Mouse (Mus musculus) ovary, adult 18-20 months (tissue): ENCODE results near the gene 1700029P11Rik.
A peak's percentile ranks its signal among the peaks of the same experiment; 100 is the strongest.
"Not testable (repeated sequence)": the region's sequence is repeated elsewhere in the genome, so short reads cannot be mapped to it uniquely, and the experiment has no call there.

Source experiments
- DNase-seq: peaks from one replicate; pipeline ENCODE4 v3.0.0; 2022; ENCODE audit warnings: low spot score, mixed read lengths

1700029P11Rik gene

DNA sequence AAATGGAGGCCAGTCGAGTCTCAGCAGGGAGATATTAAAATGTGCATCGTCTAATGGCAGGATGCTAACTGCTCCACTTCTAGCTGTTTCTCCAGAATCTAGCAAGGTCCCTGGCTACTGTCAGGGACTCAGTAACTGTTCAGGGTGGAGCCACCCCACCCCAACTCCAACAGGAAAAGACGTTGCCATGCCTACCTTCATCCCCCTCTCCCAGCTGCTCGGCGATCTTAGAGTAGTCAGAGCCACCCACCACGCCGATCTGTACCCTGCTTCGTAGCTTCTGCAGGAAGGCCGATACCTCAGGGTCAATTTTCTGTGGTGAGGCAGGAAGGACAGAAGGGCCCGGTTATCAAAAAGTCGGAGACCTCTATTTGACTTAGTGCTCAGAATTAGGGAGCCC, 22.7 kb upstream of the 1700029P11Rik start:
- DNase-seq = no peak

DNA sequence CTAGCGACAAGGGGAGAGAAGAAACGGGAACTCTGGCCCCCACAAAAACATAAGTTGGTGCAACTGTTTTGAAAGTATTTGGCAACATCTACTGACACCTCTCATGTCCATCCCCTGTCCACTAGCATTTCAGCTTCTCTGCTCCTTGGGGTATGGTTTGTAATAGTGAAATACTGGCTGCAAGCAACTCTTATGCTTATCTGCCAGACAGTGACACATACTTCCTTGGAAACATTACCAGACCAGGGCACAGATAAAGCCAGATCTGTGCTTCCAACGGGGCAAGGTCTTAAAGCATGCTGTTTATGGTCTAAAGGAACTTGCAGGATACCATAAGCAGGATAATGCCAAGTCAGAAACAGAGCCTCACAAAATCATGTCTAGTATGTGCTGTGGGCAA, 21.4 kb upstream of the 1700029P11Rik start:
- no peak for DNase-seq

GRCm38 (mm10) chr15:81960171-81961077, 19.9 kb upstream of the 1700029P11Rik start, which contains the start of gene Pmm1:
Gene Pmm1, minus strand, starts transcription at chr15:81960930.
- peak; percentile 96 for DNase-seq

DNA sequence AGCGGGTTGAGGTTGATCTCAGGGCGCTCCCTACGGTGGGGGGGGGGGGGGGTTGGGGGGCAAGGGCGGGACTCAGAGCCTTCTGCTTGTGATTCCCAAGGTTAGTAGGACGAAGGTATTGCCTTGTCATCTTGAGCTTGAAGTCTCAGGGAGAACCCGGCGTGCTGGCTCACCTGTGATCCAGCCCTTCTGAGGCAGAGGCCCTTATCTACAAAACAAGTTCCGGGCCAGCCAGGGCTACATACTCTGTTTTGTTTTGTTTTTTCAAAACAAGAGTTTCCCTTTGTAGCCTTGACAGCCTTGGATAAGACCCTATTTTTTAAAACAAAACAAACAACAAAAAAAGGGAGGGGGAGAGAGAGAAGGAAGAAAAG, 19.3 kb upstream of the 1700029P11Rik start:
- no peak for DNase-seq

DNA sequence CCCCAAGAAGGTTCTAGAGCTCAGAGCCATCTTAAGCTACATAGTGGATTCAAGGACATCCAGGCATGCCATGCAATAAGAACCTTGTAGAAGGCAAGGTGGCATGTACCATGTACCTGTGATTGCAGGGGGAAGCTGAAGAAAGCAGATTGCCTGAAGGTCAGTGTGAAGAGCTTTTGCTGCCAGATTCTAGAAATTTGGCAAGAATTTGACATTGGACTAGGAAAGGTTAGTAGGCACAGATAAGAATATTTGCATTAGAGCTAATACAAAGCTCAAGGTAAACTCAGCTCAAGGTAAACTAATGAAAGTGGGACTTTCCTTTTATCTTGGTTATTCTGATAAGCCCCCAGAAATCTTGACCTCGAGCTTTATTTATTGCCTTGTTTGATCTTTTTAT, 16.1 kb upstream of the 1700029P11Rik start:
- no peak for DNase-seq

DNA sequence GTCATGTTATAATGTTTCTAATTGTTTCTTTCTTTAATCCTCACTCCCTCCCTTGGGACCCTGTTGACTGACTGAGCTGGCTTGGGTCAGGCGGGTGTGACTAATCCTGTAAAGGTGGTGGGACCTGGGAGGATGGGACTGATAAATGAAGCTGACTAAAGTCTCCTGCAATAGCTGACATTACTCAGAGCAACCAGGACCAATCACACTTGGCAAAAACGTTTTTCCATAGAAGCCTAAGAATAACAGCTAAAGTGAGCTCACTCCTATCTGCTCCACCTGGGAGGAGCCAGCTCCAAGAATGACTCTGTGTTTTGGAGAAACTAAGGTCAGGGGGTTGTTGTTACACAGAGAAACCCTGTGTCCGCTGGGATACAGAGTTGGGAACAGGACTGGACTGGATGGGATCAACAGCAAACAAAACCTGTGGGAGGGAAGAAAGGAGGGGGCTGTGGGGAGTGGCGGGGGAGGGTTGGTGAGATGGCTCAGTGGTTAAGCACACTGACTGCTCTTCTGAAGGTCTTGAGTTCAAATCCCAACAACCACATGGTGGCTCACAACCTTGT, 15.3 kb upstream of the 1700029P11Rik start:
- DNase-seq = no peak

DNA sequence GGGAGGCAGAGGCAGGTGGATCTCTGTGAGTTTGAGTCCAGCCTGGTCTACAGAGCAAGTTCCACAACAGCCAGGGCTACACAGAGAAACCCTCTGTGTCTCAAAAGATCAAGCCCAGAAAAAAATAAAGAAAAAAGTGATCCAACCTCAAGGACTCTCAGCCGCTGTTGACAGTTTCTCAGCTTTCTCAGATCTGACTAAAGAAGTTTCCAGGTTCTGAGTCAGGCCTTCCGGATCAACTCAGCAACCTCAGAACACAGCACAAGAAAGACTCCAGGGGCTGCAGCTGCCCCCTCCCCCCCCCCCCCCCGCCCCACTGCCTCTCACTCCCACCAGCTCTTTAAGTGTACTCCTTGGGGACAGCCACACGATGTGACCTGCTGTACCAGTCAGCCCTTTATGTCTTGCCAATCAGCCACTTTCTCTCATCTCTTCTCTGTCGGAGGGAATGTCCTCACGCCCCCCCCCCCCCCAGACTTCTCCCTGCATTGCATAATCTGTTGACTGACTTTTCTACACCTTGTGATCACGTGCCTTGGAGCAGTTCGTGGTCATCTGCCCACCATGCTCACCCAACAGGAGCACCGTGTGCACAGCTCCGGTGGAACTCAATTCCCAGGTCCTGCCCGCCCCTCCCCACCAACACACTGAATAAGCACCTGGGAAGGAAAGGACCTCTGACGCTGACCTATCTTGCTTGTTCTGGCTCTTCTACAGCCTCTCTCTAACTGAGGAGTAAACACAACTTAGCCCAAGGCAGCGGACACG, 14.1 kb upstream of the 1700029P11Rik start:
- DNase-seq = no peak

DNA sequence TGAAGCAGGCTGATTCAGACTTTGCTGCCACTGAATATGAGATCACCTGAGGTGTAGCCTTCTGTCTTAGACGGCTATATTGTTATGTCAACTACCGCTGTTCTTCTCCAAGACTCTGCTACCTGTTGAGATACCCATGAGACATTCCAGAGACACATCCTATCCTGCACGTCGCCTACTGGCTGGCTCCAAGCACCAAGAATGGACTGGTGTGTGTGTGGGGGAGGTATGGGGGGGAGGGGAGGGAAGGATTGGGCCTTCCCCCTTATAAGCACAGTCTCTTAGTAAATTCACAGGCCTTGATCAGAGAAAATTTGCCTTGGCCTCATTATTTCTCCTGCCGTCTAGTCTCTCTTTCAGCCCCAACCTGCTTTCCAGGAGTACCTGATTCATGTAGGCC, 12.5 kb upstream of the 1700029P11Rik start:
- no peak for DNase-seq

DNA sequence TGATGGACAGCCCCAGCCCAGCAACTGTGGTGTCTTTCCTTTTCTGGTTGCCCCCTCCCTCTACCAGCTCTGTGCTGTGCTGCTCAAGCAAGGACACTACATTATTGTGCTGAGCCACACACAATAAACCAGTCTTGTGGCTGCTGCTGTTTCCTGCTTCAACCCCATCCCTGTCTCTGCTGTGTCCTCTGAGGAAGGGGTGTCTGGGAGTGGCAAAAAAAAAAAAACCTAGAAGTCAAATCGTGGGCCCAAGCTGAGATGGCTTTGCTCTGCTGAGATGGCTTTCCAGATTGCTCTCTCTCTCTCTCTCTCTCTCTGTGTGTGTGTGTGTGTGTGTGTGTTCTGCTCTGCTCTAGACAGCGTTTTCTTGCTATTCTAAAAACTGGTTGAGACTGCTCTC, 11.9 kb upstream of the 1700029P11Rik start:
- no peak for DNase-seq

GRCm38 (mm10) chr15:81969173-81969572, 11.2 kb upstream of the 1700029P11Rik start:
- no peak for DNase-seq

GRCm38 (mm10) chr15:81969635-81970034, 10.7 kb upstream of the 1700029P11Rik start:
- not testable (repeated sequence) for DNase-seq

- not testable (repeated sequence) for DNase-seq
Measured at GRCm38 (mm10) chr15:81970498-81970897, 9.8 kb upstream of the 1700029P11Rik start.

DNA sequence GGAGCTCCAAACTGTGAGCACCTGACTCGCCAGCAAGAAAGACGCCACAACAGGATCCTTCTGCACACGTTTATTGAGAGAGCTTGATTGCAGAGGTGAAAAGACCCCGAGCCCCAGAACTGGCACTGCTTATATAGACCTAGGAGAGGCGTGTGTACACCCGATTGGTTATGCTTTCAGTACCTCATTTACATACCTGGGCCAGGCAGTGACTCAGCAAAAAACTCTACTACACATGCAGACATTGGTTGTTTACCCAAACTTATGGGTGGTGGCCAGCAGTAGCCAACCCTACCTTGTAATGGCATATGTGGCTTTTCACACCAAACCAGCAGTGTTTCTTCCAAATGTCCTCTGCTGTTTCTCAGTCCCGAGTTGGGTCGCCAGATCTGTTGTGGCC, 5.2 kb upstream of the 1700029P11Rik start:
- DNase-seq = not testable (repeated sequence)

- DNase-seq = no peak
Measured at GRCm38 (mm10) chr15:81982173-81982572, 1.8 kb downstream of the 1700029P11Rik start.

GRCm38 (mm10) chr15:81985267-81986161, 5.2 kb downstream of the 1700029P11Rik start:
- no peak for DNase-seq

- no peak for DNase-seq
Measured at GRCm38 (mm10) chr15:81987646-81988045, 7.3 kb downstream of the 1700029P11Rik start, which contains the start of gene Xrcc6. Gene Xrcc6, plus strand, starts transcription at chr15:81987835.

- DNase-seq = peak; percentile 76
Measured at GRCm38 (mm10) chr15:81989371-81990062, 9.2 kb downstream of the 1700029P11Rik start.

GRCm38 (mm10) chr15:81990549-81990948, 10.2 kb downstream of the 1700029P11Rik start:
- no peak for DNase-seq

- DNase-seq = no peak
Measured at GRCm38 (mm10) chr15:81993992-81994391, 13.7 kb downstream of the 1700029P11Rik start.

GRCm38 (mm10) chr15:82004257-82004656, 23.9 kb downstream of the 1700029P11Rik start:
- DNase-seq = no peak

- DNase-seq = no peak
Measured at GRCm38 (mm10) chr15:82011947-82012346, 31.6 kb downstream of the 1700029P11Rik start.
